Mouse (Mus musculus) kidney, postnatal 0 days (tissue): ENCODE data around the gene Kif27. TPM values are rescaled to one million over a fixed set of nuclear protein-coding genes. Genes with fewer than 3 reads are reported as not detected.

Experiments used
- ATAC-seq: fragments of 200-750 bp; cut with Nextera tagmentation; replicated peaks from 2 replicates; pipeline ENCODE4 v1.8.0; 2017; ENCODE audit warnings: low read depth, moderate number of reproducible peaks, moderate TSS enrichment, moderate library complexity; ENCODE audit not compliant: low FRiP score
- DNase-seq: peaks from one replicate; pipeline ENCODE4 v3.0.0-alpha.2; 2016; ENCODE audit warnings: low spot score
- H3K27ac ChIP-seq: fragments of 300-500 bp; sonication (generic); 2 replicates; pipeline ENCODE4 v1.5.1; 2014; ENCODE audit warnings: mild to moderate bottlenecking
- H3K27me3 ChIP-seq: fragments of 300-500 bp; sonication (generic); 2 replicates; pipeline ENCODE4 v1.6.1; 2014; ENCODE audit warnings: low read length, mixed read lengths; ENCODE audit not compliant: insufficient read depth
- H3K36me3 ChIP-seq: fragments of 300-500 bp; sonication (generic); 2 replicates; pipeline ENCODE4 v1.6.1; 2014; ENCODE audit warnings: low read length, mixed read lengths; ENCODE audit not compliant: insufficient read depth
- H3K4me1 ChIP-seq: fragments of 300-500 bp; sonication (generic); replicated peaks from 2 replicates; pipeline ENCODE4 v1.6.1; 2014; ENCODE audit warnings: antibody characterized with exemption, low read length, mixed read lengths; ENCODE audit not compliant: insufficient read depth
- H3K4me2 ChIP-seq: fragments of 300-500 bp; sonication (generic); 2 replicates; pipeline ENCODE4 v1.6.1; 2014; ENCODE audit warnings: mild to moderate bottlenecking, low read length, moderate library complexity, mixed read lengths
- H3K4me3 ChIP-seq: fragments of 300-500 bp; sonication (generic); replicated peaks from 2 replicates; pipeline ENCODE4 v1.5.1; 2014; ENCODE audit warnings: low read depth, low read length
- H3K9ac ChIP-seq: fragments of 300-500 bp; sonication (generic); 2 replicates; pipeline ENCODE4 v1.6.1; 2014; ENCODE audit warnings: low read depth, low read length
- H3K9me3 ChIP-seq: fragments of 300-500 bp; sonication (generic); replicated peaks from 2 replicates; pipeline ENCODE4 v1.6.1; 2016; ENCODE audit warnings: low read length, inconsistent platforms, mixed read lengths
- CTCF ChIP-seq: IDR thresholded peaks from 2 replicates; pipeline ENCODE4 v1.5.1; 2016; ENCODE audit warnings: antibody characterized with exemption, low read depth, mild to moderate bottlenecking, moderate library complexity
- WGBS: fragments of 180-500 bp; shearing (Covaris S2); extraction: QIAGEN DNeasy Blood & Tissue Kit; methylation state at CpG from one replicate; pipeline ENCODE4 v1.1.7; 2014; 5-methylcytosine and 5-hydroxymethylcytosine counted together
- polyA plus RNA-seq: library from polyadenylated mRNA; unstranded; fragments of >200 nt; fragmentation: Nextera tagmentation; extraction: Ambion mirVana; gene quantifications from 2 replicates; pipeline ENCODE4 v1.2.1, GENCODE M21; 2015

Gene Kif27
- polyA plus RNA-seq, 1 experiment from 2014 or later = 0.55 TPM

GRCm38 (mm10) chr13:58385547-58385920, 26.6 kb upstream of the Kif27 start:
- Histone ChIP-seq H3K36me3 (peaks cover 17% of the 10 kb centered on the region), H3K4me2 (peak overlapping the region; percentile 76), H3K27ac (peak overlapping the region; percentile 37; the same call in 1 of the 2 replicates), H3K9me3 (no peaks in the 10 kb centered on the region), H3K9ac (peak overlapping the region; percentile 81), H3K4me1 (0 out of 2 replicates have a peak, but pooled peaks cover 5% of the 10 kb centered on the region), H3K27me3 (no peaks in the 10 kb centered on the region), H3K4me3 (peak overlapping the region; percentile 61)
- WGBS = 74% methylated on average over 7 of the region's 7 CpGs
- no peak for ATAC-seq
- TF ChIP-seq CTCF = no peak
- no peak for DNase-seq

GRCm38 (mm10) chr13:58384779-58385546, 26.0 kb upstream of the Kif27 start, which contains the start of gene 2210016F16Rik:
2210016F16Rik (minus strand) TSS chr13:58385225.
- ATAC-seq (peak; percentile 51), DNase-seq (peak; percentile 81)
- WGBS = 3% methylated on average over 80 of the region's 80 CpGs
- Histone ChIP-seq H3K9ac (peak within 1 kb of the TSS; percentile 81), H3K27me3 (no peaks in the 10 kb centered on the region), H3K36me3 (peaks cover 16% of the 10 kb centered on the region), H3K9me3 (no peaks in the 10 kb centered on the region), H3K4me3 (peak within 1 kb of the TSS; percentile 61), H3K4me1 (0 out of 2 replicates have a peak, but pooled peaks cover 5% of the 10 kb centered on the region), H3K27ac (peak within 1 kb of the TSS; percentile 37; the same call in 1 of the 2 replicates), H3K4me2 (peak within 1 kb of the TSS; percentile 76)
- no peak for TF ChIP-seq CTCF

- H3K27me3 ChIP-seq = no peaks in the 10 kb centered on the region
- ATAC-seq = no peak
- WGBS = 41% methylated on average over 11 of the region's 11 CpGs
- peak overlapping the region; percentile 76 for H3K4me2 ChIP-seq
- peak overlapping the region; percentile 81 for H3K9ac ChIP-seq
- H3K27ac ChIP-seq = no peak overlapping the region
- H3K4me3 ChIP-seq = peak overlapping the region; percentile 61
- no peaks in the 10 kb centered on the region for H3K9me3 ChIP-seq
- DNase-seq = no peak
- H3K4me1 ChIP-seq = 0 out of 2 replicates have a peak, but pooled peaks cover 5% of the 10 kb centered on the region
- TF ChIP-seq CTCF = 0 out of 2 replicates have a peak, but pooled peaks have one; percentile 4
- H3K36me3 ChIP-seq = peaks cover 16% of the 10 kb centered on the region
These were observed 25.4 kb upstream of the Kif27 start for GRCm38 (mm10) chr13:58384371-58384770.

- ATAC-seq = no peak
- Histone ChIP-seq H3K36me3 (no peaks in the 10 kb centered on the region), H3K9me3 (no peaks in the 10 kb centered on the region)
These were observed 14.2 kb upstream of the Kif27 start for GRCm38 (mm10) chr13:58373153-58373470.

DNA sequence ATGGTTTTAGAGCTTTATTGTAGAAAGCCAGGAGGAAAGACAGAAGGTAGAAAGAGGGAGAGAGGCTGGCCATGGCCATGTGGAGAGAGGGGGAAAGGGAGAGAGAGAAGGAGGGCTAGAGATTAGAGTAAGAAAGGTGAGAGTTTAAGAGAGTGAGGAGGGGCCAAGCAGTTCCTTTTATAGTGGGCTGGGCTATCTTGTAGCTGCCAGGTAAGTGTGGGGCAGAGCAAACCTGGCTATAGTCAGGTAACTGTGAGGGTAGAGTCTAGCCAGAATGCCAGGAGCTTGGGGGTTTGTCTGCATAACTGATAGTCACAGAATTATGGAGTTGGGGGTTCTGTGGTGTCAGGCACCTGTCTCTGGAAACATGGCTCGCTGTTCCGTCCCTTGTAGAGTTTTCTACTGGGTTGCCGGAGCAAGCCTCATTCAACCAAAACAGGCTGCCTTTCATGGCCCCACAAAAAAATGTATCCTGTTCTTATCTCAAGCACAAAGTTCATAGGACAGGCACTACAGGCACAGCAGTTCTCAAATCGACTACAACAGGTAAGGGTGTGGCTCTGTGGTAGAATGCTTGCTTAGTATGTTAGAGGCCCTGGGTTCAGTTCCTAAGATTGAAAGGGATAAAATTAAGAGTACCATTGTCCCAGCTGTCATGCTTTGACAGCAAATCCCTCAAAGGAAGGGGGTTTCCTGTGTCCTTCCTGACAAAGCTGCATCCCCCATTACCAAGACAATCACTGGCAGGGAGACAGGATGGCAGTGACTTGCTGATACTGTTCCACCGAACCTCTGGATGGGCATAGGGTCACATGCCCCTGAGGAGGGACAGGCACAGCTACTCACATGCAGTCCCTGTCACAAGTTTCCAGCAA, 13.6 kb upstream of the Kif27 start:
- H3K9me3 ChIP-seq = no peaks in the 10 kb centered on the region
- no peak overlapping the region for H3K4me3 ChIP-seq
- H3K27me3 ChIP-seq = no peaks in the 10 kb centered on the region
- no peak for TF ChIP-seq CTCF
- ATAC-seq (no peak), DNase-seq (no peak)
- no peak overlapping the region for H3K27ac ChIP-seq
- H3K36me3 ChIP-seq = no peaks in the 10 kb centered on the region
- no peaks in the 10 kb centered on the region for H3K4me1 ChIP-seq
- no peak overlapping the region for H3K4me2 ChIP-seq
- no peak overlapping the region for H3K9ac ChIP-seq
- WGBS = 78% methylated on average over 5 of the region's 5 CpGs

More at GRCm38 (mm10) chr13:58373153-58373470, 14.2 kb upstream of the Kif27 start:
- Histone ChIP-seq H3K4me2 (no peak overlapping the region), H3K9ac (no peak overlapping the region), H3K4me1 (no peaks in the 10 kb centered on the region), H3K27me3 (no peaks in the 10 kb centered on the region), H3K27ac (no peak overlapping the region), H3K4me3 (no peak overlapping the region)
- WGBS = 85% methylated on average over 2 of the region's 2 CpGs
- TF ChIP-seq CTCF = no peak
- DNase-seq = no peak

- Histone ChIP-seq H3K27me3 (no peaks in the 10 kb centered on the region), H3K9me3 (no peaks in the 10 kb centered on the region), H3K4me2 (no peak overlapping the region), H3K9ac (no peak overlapping the region), H3K4me1 (no peaks in the 10 kb centered on the region), H3K27ac (no peak overlapping the region), H3K36me3 (no peaks in the 10 kb centered on the region), H3K4me3 (no peak overlapping the region)
- ATAC-seq (no peak), DNase-seq (no peak)
- no peak for TF ChIP-seq CTCF
- 72% methylated on average over 4 of the region's 4 CpGs for WGBS
These were observed 9.9 kb upstream of the Kif27 start for GRCm38 (mm10) chr13:58368835-58369234.
